Mouse (Mus musculus): ENCODE results near the gene Ttc9b.

Ttc9b gene

DNA sequence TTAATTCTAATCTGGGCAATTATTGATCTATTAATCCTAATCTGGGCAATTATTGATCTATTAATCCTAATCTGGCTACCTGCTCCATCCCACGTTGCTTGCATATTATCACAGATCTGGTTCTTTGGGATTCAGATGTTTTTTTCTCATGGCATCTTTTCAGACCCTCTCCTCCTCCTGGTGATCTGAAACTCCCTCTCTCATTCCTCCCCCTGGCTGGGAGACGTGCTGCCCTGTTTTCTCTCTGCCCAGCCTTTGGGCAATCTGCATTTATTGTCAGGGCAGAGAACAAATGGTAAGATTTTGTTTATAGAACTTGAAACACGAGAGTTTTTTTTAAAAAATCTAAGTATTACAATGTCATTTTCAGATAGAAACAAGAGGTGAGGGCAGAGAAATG, 34.1 kb downstream of the Ttc9b start:
- DNase-seq (ENCODE audit: low spot score in 2 of 2) = no peak

GRCm38 (mm10) chr7:27688246-27688788, 34.6 kb downstream of the Ttc9b start:
- no peak for DNase-seq (ENCODE audit: low spot score in 2 of 2)

DNA sequence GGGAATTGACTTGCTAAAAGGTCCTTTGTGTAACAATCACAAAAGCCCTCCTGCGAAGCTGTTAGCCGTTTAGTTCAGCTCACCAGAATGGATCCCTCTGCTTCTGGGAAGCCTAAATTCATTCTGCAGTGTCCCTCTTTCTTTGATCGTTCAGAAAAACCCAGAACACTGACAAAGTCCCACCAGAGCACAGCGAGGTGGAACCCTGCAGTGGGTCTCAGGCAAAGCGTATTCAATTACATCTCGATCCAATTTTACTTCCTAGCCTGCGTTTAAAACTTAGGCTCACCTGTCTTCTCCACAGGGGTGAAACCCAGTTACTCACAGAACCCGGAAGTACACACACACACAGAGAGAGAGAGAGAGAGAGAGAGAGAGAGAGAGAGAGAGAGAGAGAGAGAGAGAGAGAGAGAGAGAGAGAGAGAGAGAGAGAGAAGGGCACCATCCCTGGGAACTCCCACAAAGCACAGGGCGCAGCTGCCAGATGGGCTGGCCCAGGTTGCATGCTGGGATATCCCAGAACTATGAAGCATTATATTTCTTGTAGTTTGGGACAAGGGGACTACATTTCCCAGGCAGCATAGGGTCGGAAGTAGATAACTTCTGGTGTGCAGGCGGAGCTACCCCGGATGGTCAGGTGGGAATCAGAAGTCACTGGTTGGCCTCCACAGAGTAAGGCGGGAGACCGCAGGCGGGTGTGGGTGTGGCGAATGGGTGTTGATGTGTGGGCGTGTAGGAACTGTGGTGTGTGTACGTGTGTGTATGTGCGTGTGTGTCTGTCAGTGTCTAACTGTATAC, 35.3 kb downstream of the Ttc9b start, which contains the start of gene Zfp607b:
Gene Zfp607b (plus strand): TSS at position 526 of the 798 bp plus-strand sequence.
- peak; percentile 95 to 97 for DNase-seq (ENCODE audit: low spot score in 2 of 2)

- DNase-seq (ENCODE audit: low spot score in 2 of 2) = peak in 1 of 2 experiments; percentile 40
These were observed 37.4 kb downstream of the Ttc9b start for GRCm38 (mm10) chr7:27691076-27691475.

- DNase-seq (ENCODE audit: low spot score in 2 of 2) = no peak
These were observed 43.0 kb downstream of the Ttc9b start for GRCm38 (mm10) chr7:27696711-27697110.

All from right cerebral cortex, adult 2 months (tissue).